Mouse (Mus musculus) left cerebral cortex, adult 9 months (tissue): ENCODE data around the gene Cpe.

Experiments used
- DNase-seq, 2 experiments: peaks; one replicate each; pipeline ENCODE4 v3.0.0; 2022; ENCODE audit warnings: low spot score in 2 of 2

The Cpe gene

DNA sequence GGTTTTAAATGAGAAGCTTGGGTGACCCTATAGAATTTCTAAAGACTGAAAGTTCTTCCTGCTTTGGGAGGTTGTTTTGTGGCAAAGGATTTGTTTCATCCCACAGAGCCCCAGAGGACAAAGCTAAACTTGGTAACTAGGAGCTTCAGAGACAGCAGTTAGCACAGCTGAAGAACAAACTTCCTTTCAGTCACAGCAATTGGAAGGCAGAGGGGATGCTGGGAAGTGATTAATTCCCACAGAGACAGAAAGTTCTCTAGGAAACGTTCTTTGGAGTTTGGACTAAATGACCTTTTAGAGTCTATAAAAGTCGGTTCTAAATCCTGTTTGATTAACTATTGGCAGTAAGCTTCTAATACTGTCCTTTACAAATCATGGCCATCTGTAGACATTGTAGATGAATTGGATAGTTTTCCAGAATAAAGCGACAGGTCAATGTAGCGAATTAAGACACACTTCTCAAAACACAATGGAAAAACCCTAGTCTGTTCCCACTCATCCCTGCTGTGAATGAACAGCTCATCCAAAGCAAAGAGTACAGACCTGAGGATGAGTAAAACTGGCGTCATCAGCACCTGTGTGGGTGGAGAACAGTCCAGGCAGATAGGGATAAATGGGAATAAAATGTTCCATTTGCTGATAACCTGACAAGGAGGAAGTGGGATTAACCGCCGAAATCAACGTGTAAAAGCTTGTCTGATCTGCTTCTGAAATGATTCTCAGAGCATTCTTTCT is 58.6 kb downstream of the Cpe start:
- peak in 1 of 2 experiments; percentile 77 for DNase-seq

DNA sequence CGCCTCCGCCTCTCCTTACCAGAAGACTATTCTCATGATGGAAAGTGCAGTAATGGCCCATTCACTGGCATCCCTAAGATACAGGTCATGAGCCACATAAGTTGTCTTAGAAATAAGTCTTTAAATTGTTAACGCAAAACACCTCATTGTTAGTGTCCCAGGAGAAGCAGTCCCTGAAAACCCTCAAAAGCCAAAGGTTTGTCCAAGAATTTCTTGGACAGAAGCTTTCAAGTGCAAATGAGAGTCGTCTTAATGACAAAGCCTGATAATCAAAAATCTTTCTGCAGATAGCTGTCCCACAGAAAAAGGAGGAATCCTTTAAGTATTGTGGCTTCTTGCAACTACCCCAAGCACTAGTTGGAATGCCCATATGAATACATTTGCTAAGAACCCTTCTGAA is 60.7 kb downstream of the Cpe start:
- DNase-seq: no peak

GRCm38 (mm10) chr8:64631761-64632160 is 61.1 kb downstream of the Cpe start:
- DNase-seq: no peak

- DNase-seq: no peak
These were observed 63.7 kb downstream of the Cpe start for GRCm38 (mm10) chr8:64629034-64629760.

DNA sequence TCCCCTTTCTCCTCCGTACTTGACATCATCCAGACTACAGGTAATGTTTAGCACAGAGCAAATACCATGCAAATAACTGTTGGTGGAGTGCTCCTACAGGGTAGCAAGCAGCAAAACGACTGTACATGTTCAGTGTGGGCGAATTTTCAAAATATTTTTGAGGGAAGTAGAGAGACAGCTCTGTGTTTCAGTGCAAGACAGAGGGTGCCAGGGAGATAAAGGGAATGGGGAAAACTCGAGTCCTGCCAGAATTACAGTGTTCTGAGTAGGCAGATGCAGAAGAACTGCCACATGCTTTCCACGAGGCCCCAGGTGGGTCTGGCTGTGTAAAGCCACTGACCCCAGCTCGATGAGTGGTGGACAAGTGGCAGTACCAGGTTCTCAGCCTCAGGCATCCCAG is 64.8 kb downstream of the Cpe start:
- no peak for DNase-seq

DNA sequence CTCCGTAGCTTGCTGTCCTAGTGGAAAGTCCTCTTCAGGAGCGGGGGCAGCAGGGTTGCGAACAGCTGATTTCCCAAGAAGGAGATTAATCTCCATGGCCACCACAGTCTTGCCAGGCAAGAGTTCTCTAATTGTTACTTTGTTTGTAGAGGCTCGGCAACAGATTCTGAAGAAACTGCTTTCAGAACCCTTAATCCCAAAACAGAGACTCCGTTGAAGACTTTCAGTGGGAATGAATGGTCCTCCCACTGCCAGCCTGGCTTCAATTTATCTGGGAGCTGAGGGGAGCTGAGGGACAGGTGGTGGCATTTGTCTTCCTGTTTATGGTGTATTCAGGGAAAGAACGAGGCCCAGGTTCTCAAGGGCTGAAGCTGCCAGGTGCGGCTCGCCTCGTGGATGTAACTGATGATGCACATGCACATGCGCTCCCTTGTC is 68.2 kb downstream of the Cpe start:
- peak; percentile 26 to 69 for DNase-seq

DNA sequence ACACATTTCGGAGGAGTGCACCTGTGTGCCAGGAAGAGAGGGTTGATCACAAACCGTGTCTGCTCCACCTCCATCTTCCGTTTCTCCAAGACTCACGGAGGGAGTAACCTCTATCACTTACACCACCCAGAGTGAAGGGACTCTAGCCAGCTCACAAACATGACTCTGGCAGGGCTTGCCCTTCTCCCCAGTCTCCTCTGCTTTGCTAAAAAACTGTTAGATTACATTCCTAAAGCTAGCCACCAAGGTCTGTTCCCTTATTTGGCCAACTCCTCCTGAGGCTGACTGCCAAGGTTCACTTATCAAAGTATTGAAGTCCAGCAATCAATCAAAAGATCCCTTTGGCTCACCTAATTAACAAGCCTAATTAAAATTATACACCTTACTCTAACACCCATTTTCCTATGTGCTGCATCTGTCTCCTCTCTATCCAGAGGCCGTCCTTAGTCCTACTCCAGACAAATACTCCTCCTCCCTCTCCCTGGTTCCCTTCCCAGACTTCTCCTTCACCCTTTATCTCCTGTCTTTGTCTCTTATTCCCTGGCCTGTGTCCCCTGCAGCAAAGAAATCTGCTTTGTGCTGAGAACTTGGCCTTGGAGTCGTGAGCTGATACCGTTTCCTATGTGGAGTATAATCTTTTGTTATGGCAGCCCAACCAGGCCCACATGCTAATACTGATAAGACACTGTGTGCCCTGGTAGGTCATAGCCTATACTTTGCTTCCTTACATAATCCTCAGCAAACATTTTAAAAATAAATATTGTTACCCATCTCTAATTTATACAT is 72.3 kb downstream of the Cpe start:
- no peak for DNase-seq

DNA sequence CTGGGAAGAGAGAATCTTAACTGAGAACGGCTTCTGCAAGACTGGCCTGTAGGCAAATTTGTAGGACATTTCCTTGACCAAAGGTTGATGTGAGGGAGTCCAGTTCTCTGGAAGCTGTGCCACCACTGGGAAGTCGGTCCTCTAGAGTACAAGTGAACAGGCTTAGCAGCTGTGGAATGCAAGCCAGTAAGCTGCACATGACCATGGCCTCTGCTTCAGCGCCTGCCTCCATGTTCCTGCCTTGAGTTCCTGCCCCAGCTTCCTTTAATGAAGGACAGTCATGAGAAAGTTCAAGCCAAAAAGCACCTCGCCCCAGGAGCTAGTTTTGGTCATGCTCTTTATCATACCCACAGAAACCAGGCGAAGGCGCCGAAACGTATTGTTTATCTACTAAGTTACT is 73.2 kb downstream of the Cpe start:
- no peak for DNase-seq

GRCm38 (mm10) chr8:64618618-64619017 is 74.2 kb downstream of the Cpe start:
- peak in 1 of 2 experiments; percentile 48 for DNase-seq

GRCm38 (mm10) chr8:64616566-64616965 is 76.3 kb downstream of the Cpe start:
- DNase-seq: no peak

GRCm38 (mm10) chr8:64615459-64615858 is 77.4 kb downstream of the Cpe start:
- DNase-seq: no peak

- no peak for DNase-seq
These were observed 79.2 kb downstream of the Cpe start for GRCm38 (mm10) chr8:64613663-64614062.

GRCm38 (mm10) chr8:64611210-64611974 is 81.5 kb downstream of the Cpe start:
- no peak for DNase-seq

- no peak for DNase-seq
These were observed 83.9 kb downstream of the Cpe start for GRCm38 (mm10) chr8:64608931-64609330.

- no peak for DNase-seq
These were observed 86.8 kb downstream of the Cpe start for GRCm38 (mm10) chr8:64606015-64606414.

DNA sequence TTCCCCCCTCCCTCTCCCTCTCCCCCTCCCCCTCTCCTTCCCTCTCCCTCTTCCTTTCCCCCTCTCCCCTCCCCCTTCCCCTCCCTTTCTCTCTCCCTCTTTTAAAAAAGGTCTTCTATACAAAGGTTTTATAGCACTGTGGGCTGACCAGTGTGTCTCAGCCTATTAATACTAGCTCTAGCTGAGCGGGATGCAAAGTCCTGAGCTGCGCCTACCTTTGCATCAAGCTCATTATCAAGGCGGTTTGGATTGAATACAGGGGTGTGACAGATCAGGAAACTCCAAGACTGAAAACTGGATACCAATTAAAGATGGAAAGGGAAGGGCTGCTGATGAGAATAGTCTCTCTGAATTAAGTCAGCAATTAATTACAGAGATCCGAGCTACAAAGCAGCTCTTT is 94.6 kb downstream of the Cpe start:
- DNase-seq: no peak

DNA sequence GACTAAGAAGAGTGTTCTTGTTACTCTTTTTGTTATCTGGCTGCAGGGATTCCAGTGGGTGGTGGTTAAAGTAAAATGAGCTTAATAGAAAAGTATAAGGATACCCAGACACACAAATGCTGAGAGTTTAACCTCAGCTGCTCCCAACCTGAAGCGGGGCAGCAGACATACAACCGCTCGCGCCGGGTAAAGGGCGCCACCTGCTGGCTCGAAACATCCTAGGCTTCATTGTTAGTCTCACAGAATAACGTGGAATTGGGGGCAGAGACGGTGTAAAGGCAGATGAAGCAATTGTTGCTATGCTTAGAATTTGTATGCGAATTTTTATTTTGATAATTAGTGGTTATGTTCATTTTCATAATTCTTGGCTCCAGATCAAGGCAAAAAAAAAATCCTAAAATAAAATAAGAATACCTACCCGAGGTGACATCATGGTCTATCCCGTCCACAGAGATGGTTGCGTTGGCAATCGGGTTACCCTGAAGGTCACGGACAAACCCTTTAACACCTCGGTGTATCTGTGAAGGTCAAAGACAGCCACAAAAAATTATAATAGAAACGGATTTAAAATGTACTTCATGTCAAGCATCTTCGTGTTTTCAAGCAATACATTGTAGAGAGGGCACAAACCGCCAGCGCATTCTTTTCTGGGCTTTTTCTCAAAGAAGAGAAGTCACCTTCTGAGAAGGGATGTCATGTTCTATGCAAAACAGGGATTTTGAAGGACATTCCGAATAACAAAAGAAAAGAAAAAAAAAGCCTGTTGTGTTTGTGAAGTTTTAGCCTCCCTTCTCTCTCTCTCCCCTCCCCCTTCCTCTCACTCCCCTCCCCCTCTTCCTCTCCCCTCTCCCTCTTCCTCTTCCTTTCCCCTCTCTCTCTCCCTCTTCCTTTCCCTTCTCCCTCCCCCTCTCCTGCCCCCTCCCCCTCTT is 95.5 kb downstream of the Cpe start:
- peak in 1 of 2 experiments; percentile 76 for DNase-seq

DNA sequence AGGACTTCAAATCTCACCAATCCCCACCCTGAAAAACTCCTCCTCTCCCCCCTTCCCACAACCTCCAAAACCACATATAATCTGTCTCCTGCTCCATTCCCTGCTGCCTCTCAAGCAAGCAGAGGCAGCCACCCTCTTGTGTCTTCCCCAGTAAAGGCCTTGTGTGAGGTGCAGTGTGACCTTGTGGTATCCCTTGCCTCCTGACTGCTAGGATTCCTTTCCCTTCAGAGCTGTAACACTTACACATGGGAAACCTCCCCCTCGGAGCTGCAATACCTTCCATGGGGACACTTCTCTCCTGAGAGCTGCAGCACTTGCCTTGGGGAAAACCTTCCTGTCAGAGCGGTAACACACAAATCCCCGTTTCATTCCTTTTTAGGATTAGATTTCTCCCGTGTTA is 96.5 kb downstream of the Cpe start:
- DNase-seq: no peak

GRCm38 (mm10) chr8:64590456-64590855 is 102.4 kb downstream of the Cpe start:
- no peak for DNase-seq

DNA sequence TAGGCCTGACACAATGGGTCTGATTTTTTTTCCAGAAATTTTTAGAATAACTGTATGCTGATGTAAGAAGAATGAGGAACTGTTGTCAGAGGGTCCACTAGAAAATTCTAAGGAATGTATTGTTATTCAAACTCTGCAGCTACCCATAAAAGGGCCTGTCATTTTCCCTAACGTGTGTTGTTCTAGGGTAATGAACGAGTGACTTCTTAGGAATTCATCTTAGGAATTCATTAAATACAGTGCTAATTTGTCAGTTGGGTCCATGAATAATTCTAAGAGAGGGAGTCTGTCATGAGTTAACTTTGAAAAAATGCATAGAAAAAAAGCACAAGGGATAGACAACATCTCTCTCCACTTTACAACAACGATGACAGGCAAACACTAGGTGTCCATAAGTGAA is 110.0 kb downstream of the Cpe start:
- no peak for DNase-seq

DNA sequence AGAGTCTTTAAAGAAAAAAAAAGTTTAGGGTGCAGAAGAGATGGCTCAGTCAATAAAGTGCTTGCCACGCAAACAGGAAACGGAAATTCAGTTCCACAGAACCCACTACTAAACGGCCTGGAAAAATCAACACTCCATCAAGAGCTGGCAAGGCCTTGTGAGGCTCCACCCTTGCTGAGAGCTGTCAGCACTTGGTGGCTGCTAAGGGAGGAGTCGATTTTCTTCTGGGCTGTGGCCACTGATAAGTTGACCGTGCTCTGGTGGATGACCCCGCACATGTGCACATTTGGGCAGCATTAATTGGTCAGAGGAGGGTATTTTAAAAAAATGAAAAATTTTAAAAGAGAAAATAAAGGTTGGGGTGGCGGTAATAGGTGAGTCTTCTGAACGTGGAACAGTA is 114.6 kb downstream of the Cpe start:
- no peak for DNase-seq
